Mouse (Mus musculus) erythroblast, adult 5-6 weeks (primary cell): ENCODE data around the gene Nipsnap1. TPM values are rescaled to one million over a fixed set of nuclear protein-coding genes. Genes with fewer than 3 reads are reported as not detected.

Experiments
- total RNA-seq, 2 experiments: library from RNA; stranded (forward) in 1 of 2; stranded (reverse) in 1 of 2; fragments of 150-400 nt in 1 of 2; fragments of 200-764, 138-1000 nt in 1 of 2; gene quantifications; 2 replicates each; pipeline versions ENCODE4 v1.2.3 to v1.2.4; 2015 to 2017; ENCODE audit warnings: low replicate concordance in 2 of 2

Nipsnap1 gene
- total RNA-seq, 2 experiments from 2014 or later, result 1.0 to 4.0 TPM

Other genes with a start within 250 kb of the Nipsnap1 start
- gene Ascc2, start 236.2 kb upstream of the Nipsnap1 start, total RNA-seq (2015; ENCODE audit: low replicate concordance), result 5.6 and 13.4 TPM in 2 replicates
- gene Ascc2, start 236.2 kb upstream of the Nipsnap1 start, total RNA-seq (2017; ENCODE audit: low replicate concordance), result 14.4 and 17.8 TPM in 2 replicates
- 44.0 and 50.6 TPM in 2 replicates for gene Uqcr10, start 169.6 kb upstream of the Nipsnap1 start, total RNA-seq (2015; ENCODE audit: low replicate concordance)
- 12.3 and 48.8 TPM in 2 replicates for gene Uqcr10, start 169.6 kb upstream of the Nipsnap1 start, total RNA-seq (2017; ENCODE audit: low replicate concordance)
- gene Zmat5, start 169.3 kb upstream of the Nipsnap1 start, total RNA-seq (2015; ENCODE audit: low replicate concordance), result 10.7 and 15.0 TPM in 2 replicates
- 2.1 and 2.7 TPM in 2 replicates for gene Zmat5, start 169.3 kb upstream of the Nipsnap1 start, total RNA-seq (2017; ENCODE audit: low replicate concordance)
- 0.58 TPM in 1 of 2 replicates, not detected in the other for gene Cabp7, start 127.2 kb upstream of the Nipsnap1 start, total RNA-seq (2015; ENCODE audit: low replicate concordance)
- 0.98 TPM in 1 of 2 replicates, not detected in the other for gene Cabp7, start 127.2 kb upstream of the Nipsnap1 start, total RNA-seq (2017; ENCODE audit: low replicate concordance)
- 2.1 and 6.7 TPM in 2 replicates for gene Nf2, start 24.4 kb upstream of the Nipsnap1 start, total RNA-seq (2015; ENCODE audit: low replicate concordance)
- gene Nf2, start 24.4 kb upstream of the Nipsnap1 start, total RNA-seq (2017; ENCODE audit: low replicate concordance), result 16.4 and 20.6 TPM in 2 replicates
- 2.5 and 2.7 TPM in 2 replicates for gene Thoc5, start 21.4 kb downstream of the Nipsnap1 start, total RNA-seq (2015; ENCODE audit: low replicate concordance)
- 11.3 and 17.1 TPM in 2 replicates for gene Thoc5, start 21.4 kb downstream of the Nipsnap1 start, total RNA-seq (2017; ENCODE audit: low replicate concordance)
- gene Nefh, start 74.1 kb downstream of the Nipsnap1 start, total RNA-seq (2015; ENCODE audit: low replicate concordance), result 0.77 and 3.1 TPM in 2 replicates
- 0.70 and 1.8 TPM in 2 replicates for gene Nefh, start 74.1 kb downstream of the Nipsnap1 start, total RNA-seq (2017; ENCODE audit: low replicate concordance)
- 20.4 and 23.0 TPM in 2 replicates for gene Ap1b1, start 112.9 kb downstream of the Nipsnap1 start, total RNA-seq (2015; ENCODE audit: low replicate concordance)
- 53.6 and 106 TPM in 2 replicates for gene Ap1b1, start 112.9 kb downstream of the Nipsnap1 start, total RNA-seq (2017; ENCODE audit: low replicate concordance)
- gene Rasl10a, start 184.2 kb downstream of the Nipsnap1 start, total RNA-seq (2015; ENCODE audit: low replicate concordance), result not detected in 2 replicates
- not detected in 2 replicates for gene Rasl10a, start 184.2 kb downstream of the Nipsnap1 start, total RNA-seq (2017; ENCODE audit: low replicate concordance)
- gene Gas2l1, start 191.4 kb downstream of the Nipsnap1 start, total RNA-seq (2015; ENCODE audit: low replicate concordance), result 0.58 TPM in 1 of 2 replicates, not detected in the other
- 0.34 and 0.56 TPM in 2 replicates for gene Gas2l1, start 191.4 kb downstream of the Nipsnap1 start, total RNA-seq (2017; ENCODE audit: low replicate concordance)
- gene Rhbdd3, start 225.0 kb downstream of the Nipsnap1 start, total RNA-seq (2015; ENCODE audit: low replicate concordance), result 5.6 and 9.2 TPM in 2 replicates
- gene Rhbdd3, start 225.0 kb downstream of the Nipsnap1 start, total RNA-seq (2017; ENCODE audit: low replicate concordance), result 4.5 and 10.9 TPM in 2 replicates
- gene Ewsr1, start 225.3 kb downstream of the Nipsnap1 start, total RNA-seq (2015; ENCODE audit: low replicate concordance), result 139 and 186 TPM in 2 replicates
- gene Ewsr1, start 225.3 kb downstream of the Nipsnap1 start, total RNA-seq (2017; ENCODE audit: low replicate concordance), result 453 and 581 TPM in 2 replicates